In the genomic region with DNA sequence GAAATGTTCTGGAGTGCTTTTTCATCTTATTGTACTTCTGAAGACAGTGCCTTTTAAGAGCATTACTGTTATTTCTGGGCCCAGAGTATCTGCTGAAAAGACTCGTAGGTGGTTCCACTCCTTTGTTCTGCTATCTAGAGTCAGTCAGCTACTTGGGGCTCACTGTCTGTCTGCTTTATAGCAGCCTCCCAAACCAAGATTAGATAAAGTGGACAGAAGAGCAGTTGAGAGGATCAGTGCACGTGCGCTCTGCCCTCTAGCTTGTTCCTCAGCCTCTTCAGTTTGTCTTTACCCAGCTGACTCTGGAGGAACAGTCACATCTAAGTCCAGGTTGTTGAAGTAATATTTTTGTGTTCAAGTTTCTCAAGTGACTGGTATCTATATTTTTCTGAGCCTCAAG, we compare ENCODE assay signal across 17 mouse cellular contexts. TPM values are rescaled to one million over a fixed set of nuclear protein-coding genes. Genes with fewer than 3 reads are reported as not detected.
DNase-seq lines count a peak whose midpoint lies in the region; ATAC-seq and TF ChIP-seq lines count a peak whose summit lies in the region.
"Had no signal": no experiment of that assay in that cellular context is flagged by ENCODE, and none has a peak within 500 bp of the region (broad histone marks: within the 10 kb centered on the region; RNA-seq: fewer than 3 reads in every experiment).

No protein-coding gene starts in this region.

- H3K27me3 ChIP-seq in heart, embryonic 13.5 days (replicated peaks): no peaks in the 10 kb centered on the region
- H3K27me3 ChIP-seq in MEL (ENCODE audit: control insufficient read depth in 1 of 2, insufficient read depth in 2 of 2, low read length in 2 of 2): no peaks in the 10 kb centered on the region
- no peaks in the 10 kb centered on the region for H3K27me3 ChIP-seq in liver, embryonic 14.5 days (ENCODE audit: control insufficient read depth, insufficient read depth, low read length)
- H3K27me3 ChIP-seq in hindbrain, embryonic 10.5 days (ENCODE audit: insufficient read depth, poor library complexity, severe bottlenecking): no peaks in the 10 kb centered on the region
- H3K27me3 ChIP-seq: embryonic facial prominence, embryonic 13.5 days; forebrain, embryonic 13.5 days had no signal

- no peak for TF ChIP-seq RAD21 in MEL (IDR thresholded peaks at IDR 0.05; ENCODE audit: low read depth, low read length)

- H3K4me2 ChIP-seq in heart, embryonic 13.5 days: peak overlapping the region; percentile 79; the same call in 1 of the 2 replicates
- peak overlapping the region; percentile 95 for H3K4me2 ChIP-seq in liver, embryonic 14.5 days (ENCODE audit: low read depth)
- H3K4me2 ChIP-seq: embryonic facial prominence, embryonic 13.5 days; forebrain, embryonic 13.5 days; midbrain, embryonic 12.5 days had no signal

- ATAC-seq in heart, embryonic 13.5 days (ENCODE audit: extremely low read depth, insufficient number of reproducible peaks, low FRiP score, low TSS enrichment): no peak
- peak; percentile 47 for ATAC-seq in liver, embryonic 14.5 days (ENCODE audit: insufficient read depth)
- ATAC-seq: forebrain, embryonic 13.5 days; inflammation-experienced regulatory T-cells, adult 6 months had no signal

- DNase-seq in heart, postnatal 25 days (ENCODE audit: low spot score): no peak
- peak; percentile 89 for DNase-seq in MEL (ENCODE audit: low read depth, low spot score)
- DNase-seq in c-Kit-positive CD71-positive TER-119-negative erythroid progenitor cells, embryonic 14.5 days (ENCODE audit: low read depth): peak; percentile 72
- peak; percentile 66 to 72 (median 70) for DNase-seq in liver, embryonic 14.5 days (ENCODE audit: low read depth in 3 of 3, low spot score in 3 of 3)
- no peak for DNase-seq in hindbrain, embryonic 10.5 days (ENCODE audit: low spot score)
- DNase-seq in adrenal gland, postnatal 14 days: no peak
- DNase-seq: adrenal gland, postnatal 10 days; cerebellum, postnatal 36 days; lung, postnatal 14 days; thymus, postnatal 14 days had no signal

- H3K4me3 ChIP-seq in heart, embryonic 13.5 days: no peak overlapping the region
- peak overlapping the region; percentile 39 to 84; a peak in 3 of 4 replicates for H3K4me3 ChIP-seq in MEL (ENCODE audit: control insufficient read depth in 1 of 2, insufficient read depth in 1 of 2, low read depth in 2 of 2, low read length in 2 of 2)
- H3K4me3 ChIP-seq in liver, embryonic 14.5 days (ENCODE audit: insufficient read depth in 1 of 2, low read depth in 2 of 2, low read length in 2 of 2): peak overlapping the region in 1 of 2 experiments; percentile 60; a peak in 2 of 4 replicates
- H3K4me3 ChIP-seq in hindbrain, embryonic 10.5 days: no peak overlapping the region
- H3K4me3 ChIP-seq: embryonic facial prominence, embryonic 13.5 days; forebrain, embryonic 13.5 days; limb, embryonic 10.5 days; midbrain, embryonic 12.5 days had no signal

- H3K79me2 ChIP-seq in MEL (ENCODE audit: control insufficient read depth, insufficient read depth, low read length, poor library complexity): peaks cover 23% of the 10 kb centered on the region

- peak; percentile 96 to 98 for TF ChIP-seq EP300 in MEL (IDR thresholded peaks at IDR 0.05; ENCODE audit: low read depth in 1 of 2, low read length in 2 of 2)
- TF ChIP-seq EP300 in liver, embryonic 14.5 days (IDR thresholded peaks at IDR 0.05; ENCODE audit: low read depth): peak; percentile 86

- H3K36me3 ChIP-seq in heart, embryonic 13.5 days: no peaks in the 10 kb centered on the region
- peaks cover 0 to 39% of the 10 kb centered on the region in 2 experiments; a peak in 2 of 4 replicates for H3K36me3 ChIP-seq in MEL (ENCODE audit: control insufficient read depth in 1 of 2, insufficient read depth in 2 of 2, low read length in 2 of 2)
- no peaks in the 10 kb centered on the region for H3K36me3 ChIP-seq in liver, embryonic 14.5 days (replicated peaks; ENCODE audit: control insufficient read depth, insufficient read depth, low read depth)
- no peaks in the 10 kb centered on the region for H3K36me3 ChIP-seq in hindbrain, embryonic 10.5 days
- H3K36me3 ChIP-seq: embryonic facial prominence, embryonic 13.5 days; midbrain, embryonic 12.5 days had no signal

- peak overlapping the region; percentile 63; the same call in 1 of the 2 replicates for H3K27ac ChIP-seq in heart, embryonic 13.5 days (replicated peaks)
- peak overlapping the region; percentile 98 for H3K27ac ChIP-seq in MEL (ENCODE audit: control insufficient read depth, low read depth, low read length)
- H3K27ac ChIP-seq in liver, embryonic 14.5 days: peak overlapping the region; percentile 86
- no peak overlapping the region for H3K27ac ChIP-seq in hindbrain, embryonic 10.5 days
- H3K27ac ChIP-seq: embryonic facial prominence, embryonic 13.5 days; forebrain, embryonic 13.5 days; limb, embryonic 10.5 days; midbrain, embryonic 12.5 days; stomach, postnatal 0 days had no signal

- no peak overlapping the region for H3K9ac ChIP-seq in heart, embryonic 13.5 days
- peak overlapping the region; percentile 83 for H3K9ac ChIP-seq in MEL (ENCODE audit: control insufficient read depth, low read depth, low read length, poor library complexity, severe bottlenecking)
- H3K9ac ChIP-seq in liver, embryonic 14.5 days (replicated peaks): peak overlapping the region; percentile 48
- H3K9ac ChIP-seq: embryonic facial prominence, embryonic 13.5 days; forebrain, embryonic 13.5 days; midbrain, embryonic 12.5 days had no signal

- no peak for TF ChIP-seq CTCF in MEL (IDR thresholded peaks at IDR 0.05 in 2 of 3, conservative IDR thresholded peaks at IDR 0.05 in 1 of 3; ENCODE audit: control insufficient read depth in 1 of 3, insufficient read depth in 1 of 3, low read depth in 2 of 3, low read length in 3 of 3, poor library complexity in 1 of 3, severe bottlenecking in 1 of 3)
- no peak for TF ChIP-seq CTCF in liver, embryonic 14.5 days (IDR thresholded peaks at IDR 0.05; ENCODE audit: low read depth)

- TF ChIP-seq POLR2A in MEL (IDR thresholded peaks at IDR 0.05; ENCODE audit: control insufficient read depth in 1 of 2, insufficient read depth in 1 of 2, low read depth in 1 of 2, low read length in 2 of 2, poor library complexity in 1 of 2): peak in 1 of 2 experiments; percentile 46; a peak in 1 of 4 replicates

- H3K9me3 ChIP-seq in heart, embryonic 13.5 days: no peaks in the 10 kb centered on the region
- no peaks in the 10 kb centered on the region for H3K9me3 ChIP-seq in MEL (replicated peaks; ENCODE audit: insufficient read depth, low read length)
- H3K9me3 ChIP-seq in liver, embryonic 14.5 days (ENCODE audit: control insufficient read depth, low read length): no peaks in the 10 kb centered on the region
- H3K9me3 ChIP-seq in hindbrain, embryonic 10.5 days: no peaks in the 10 kb centered on the region
- H3K9me3 ChIP-seq: embryonic facial prominence, embryonic 13.5 days; forebrain, embryonic 13.5 days; limb, embryonic 10.5 days; midbrain, embryonic 12.5 days had no signal

- intact Hi-C loops in heart, postnatal 25 days (cut with DNase I): loop anchor here (2.0 kb wide), 1 partner anchor 21 kb away; a partner anchor contains a TSS

- WGBS in heart, embryonic 13.5 days: 17% methylated on average over 3 of the region's 3 CpGs
- WGBS in liver, embryonic 14.5 days (ENCODE audit: insufficient replicate concordance): 12% methylated on average over 3 of the region's 3 CpGs
- WGBS in hindbrain, embryonic 10.5 days: 77% methylated on average over 3 of the region's 3 CpGs

- H3K4me1 ChIP-seq in heart, embryonic 13.5 days: peaks cover 52% of the 10 kb centered on the region
- peaks cover 18 to 35% of the 10 kb centered on the region in 2 experiments for H3K4me1 ChIP-seq in MEL (ENCODE audit: control insufficient read depth in 1 of 2, insufficient read depth in 2 of 2, low read length in 2 of 2)
- H3K4me1 ChIP-seq in liver, embryonic 14.5 days (replicated peaks; ENCODE audit: control insufficient read depth in 2 of 2, insufficient read depth in 2 of 2, low read length in 1 of 2): peaks cover 39 to 45% of the 10 kb centered on the region in 2 experiments
- peaks cover 12% of the 10 kb centered on the region for H3K4me1 ChIP-seq in hindbrain, embryonic 10.5 days (replicated peaks)

TF ChIP-seq in MEL, 35 proteins besides CTCF, POLR2A, EP300 and RAD21 (continues in another document):
- TF ChIP-seq ETS1 (IDR thresholded peaks at IDR 0.05; ENCODE audit: low read depth, low read length) (peak; percentile 96), ZMIZ1 (IDR thresholded peaks at IDR 0.05; ENCODE audit: low read depth, low read length) (peak; percentile 64; the same call in 1 of the 2 replicates), USF2 (IDR thresholded peaks at IDR 0.05; ENCODE audit: borderline replicate concordance in 1 of 2, insufficient read depth in 1 of 2, low read depth in 1 of 2, low read length in 2 of 2) (no peak), MEF2A (IDR thresholded peaks at IDR 0.05; ENCODE audit: extremely low read depth, insufficient replicate concordance, low read depth, low read length, poor library complexity, severe bottlenecking) (no peak), BHLHE40 (IDR thresholded peaks at IDR 0.05; ENCODE audit: borderline replicate concordance, low read depth, low read length) (peak; percentile 100), HCFC1 (IDR thresholded peaks at IDR 0.05; ENCODE audit: low read depth, low read length) (0 out of 2 replicates have a peak, but pooled peaks have one; percentile 23), SIN3A (IDR thresholded peaks at IDR 0.05; ENCODE audit: low read length) (peak; percentile 81)

RNA-seq across cellular contexts. Expression of a gene that starts 21.6 kb away (rescaled TPM):
- 242 and 253 TPM in 2 replicates for polyA plus RNA-seq in heart, embryonic 13.5 days (2015; fragmentation: Nextera tagmentation; extraction: Ambion mirVana)
- 100 to 1,000 TPM; 236 to 274 TPM for total RNA-seq in heart, postnatal 25 days (2021)
- 102 and 125 TPM in 2 replicates for total RNA-seq in MEL (2012; rRNA removed)
- polyA plus RNA-seq in MEL (2012; ENCODE audit: insufficient read depth in 1 of 2, insufficient read length in 2 of 2, low read depth in 1 of 2, low replicate concordance in 2 of 2, missing spikeins in 1 of 2): 100 to 1,000 TPM in 1 of 2 experiments, 10 to 100 TPM in 1; 69.0 to 479 TPM
- polyA plus RNA-seq in liver, embryonic 14.5 days (2012; rRNA removed): 43.2 and 56.9 TPM in 2 replicates
- polyA plus RNA-seq in liver, embryonic 14.5 days (2014; fragmentation: Nextera tagmentation; extraction: Ambion mirVana): 172 and 180 TPM in 2 replicates
- 115 and 146 TPM in 2 replicates for polyA plus RNA-seq in hindbrain, embryonic 10.5 days (2016; fragmentation: Nextera tagmentation; extraction: Ambion mirVana)
- 97.4 and 164 TPM in 2 replicates for total RNA-seq in adrenal gland, postnatal 14 days (2021)

RNA-seq across cellular contexts. Expression of a gene that starts 21.7 kb away (rescaled TPM):
- polyA plus RNA-seq in heart, embryonic 13.5 days (2015; fragmentation: Nextera tagmentation; extraction: Ambion mirVana): 59.6 and 64.6 TPM in 2 replicates
- total RNA-seq in heart, postnatal 25 days (2021): 10 to 100 TPM; 62.9 to 72.4 TPM
- 27.9 and 31.8 TPM in 2 replicates for total RNA-seq in MEL (2012; rRNA removed)
- polyA plus RNA-seq in MEL (2012; ENCODE audit: insufficient read depth in 1 of 2, insufficient read length in 2 of 2, low read depth in 1 of 2, low replicate concordance in 2 of 2, missing spikeins in 1 of 2): 10 to 100 TPM in 1 of 2 experiments, not detected in 1; 47.4 TPM
- 11.7 and 22.3 TPM in 2 replicates for polyA plus RNA-seq in liver, embryonic 14.5 days (2012; rRNA removed)
- polyA plus RNA-seq in liver, embryonic 14.5 days (2014; fragmentation: Nextera tagmentation; extraction: Ambion mirVana): 40.4 and 41.4 TPM in 2 replicates
- polyA plus RNA-seq in hindbrain, embryonic 10.5 days (2016; fragmentation: Nextera tagmentation; extraction: Ambion mirVana): 99.0 and 110 TPM in 2 replicates
- total RNA-seq in adrenal gland, postnatal 14 days (2021): 87.7 and 99.3 TPM in 2 replicates

Comparison
In these comparisons a context has a peak if more than half of its experiments do, and no peak if none do; other contexts are left out.
1. H3K4me3 ChIP-seq: peak in MEL (2 of 2); none in heart, embryonic 13.5 days (single experiment) and hindbrain, embryonic 10.5 days (single experiment).
2. DNase-seq: peak in MEL (single experiment), c-Kit-positive CD71-positive TER-119-negative erythroid progenitor cells, embryonic 14.5 days (single experiment) and liver, embryonic 14.5 days (3 of 3); none in heart, postnatal 25 days (single experiment), hindbrain, embryonic 10.5 days (single experiment) and adrenal gland, postnatal 14 days (single experiment).